Mouse (Mus musculus) urinary bladder, postnatal 36 days (tissue): ENCODE measurements at regions not wholly inside any gene's neighbourhood (a gene's known extent, or its start where the extent isn't known, plus 50 kb on each side); places are given as distances from the start of the nearest gene placed in this dataset.

ENCODE experiments used
- DNase-seq, 2 experiments: peaks; one replicate each; pipeline ENCODE4 v3.0.0; 2022; ENCODE audit warnings: low spot score in 2 of 2, mixed read lengths in 1 of 2

GRCm38 (mm10) chr7:83077035-83077918 is 210.1 kb downstream of the Mex3b start:
- DNase-seq, result no peak

DNA sequence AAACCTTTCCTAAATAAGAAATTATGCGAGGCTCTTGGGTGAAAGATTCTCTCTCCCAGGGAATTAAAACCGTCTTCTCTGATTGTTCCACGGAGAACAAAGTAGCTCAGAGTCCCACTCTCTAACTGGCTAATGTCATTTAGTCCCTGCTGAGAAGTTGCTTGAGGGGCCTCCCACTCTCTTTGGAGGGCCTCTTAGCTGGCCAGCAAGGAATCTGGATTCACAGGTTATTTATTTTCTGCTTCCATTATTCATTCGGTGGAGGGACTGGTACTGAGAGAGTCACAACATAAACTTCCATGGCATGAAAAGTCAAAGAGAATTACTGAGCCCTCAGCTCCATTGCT is 210.8 kb downstream of the Mex3b start:
- DNase-seq, result no peak

DNA sequence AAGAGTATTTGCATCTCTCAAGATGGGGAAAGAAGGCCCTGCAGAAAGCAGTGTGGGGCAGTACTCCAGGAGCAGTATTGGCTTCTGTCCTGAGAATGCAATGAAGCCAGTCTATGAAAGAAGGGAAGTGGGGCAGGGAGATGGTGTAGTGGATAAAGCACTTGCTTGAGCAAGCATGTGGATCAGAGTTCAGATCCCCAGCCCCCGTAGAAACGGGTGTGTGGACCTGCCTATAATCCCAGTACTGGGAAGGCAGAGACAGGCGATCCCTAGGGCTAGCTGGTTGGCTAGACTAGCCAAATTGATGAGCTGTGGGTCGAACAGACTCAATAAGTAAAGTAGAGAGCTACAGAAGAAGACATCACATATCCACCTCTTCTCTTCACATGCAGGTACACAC is 211.6 kb downstream of the Mex3b start:
- no peak for DNase-seq

GRCm38 (mm10) chr7:83079842-83080241 is 212.7 kb downstream of the Mex3b start:
- no peak for DNase-seq

DNA sequence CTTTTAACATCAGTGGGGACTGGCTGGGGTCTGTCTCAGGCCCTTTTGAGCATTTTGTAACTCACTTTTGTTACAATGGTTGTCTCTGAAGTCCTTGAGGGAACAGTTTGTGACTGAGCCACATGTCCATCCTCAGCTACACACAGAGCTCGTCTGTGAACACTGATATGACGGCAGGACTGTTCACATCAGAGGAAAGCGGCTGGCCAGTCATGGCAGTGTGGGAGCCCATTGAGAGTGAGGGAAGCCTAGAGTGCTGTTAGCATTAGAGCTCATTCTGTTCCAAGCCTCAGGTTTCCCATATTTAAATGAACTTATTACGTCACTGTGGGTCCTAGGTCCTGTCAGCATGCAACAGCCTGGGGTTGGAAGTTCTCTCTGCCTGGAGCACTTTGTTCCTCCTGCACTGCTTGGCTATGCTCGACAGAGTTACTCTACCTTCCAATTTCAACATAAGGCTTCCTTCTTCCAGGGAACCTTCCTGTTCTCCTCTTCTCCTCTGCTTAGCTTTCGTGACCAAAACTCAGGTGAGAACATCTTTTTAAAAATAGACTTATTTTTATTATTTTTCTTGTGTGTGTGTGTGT is 217.5 kb downstream of the Mex3b start:
- no peak for DNase-seq

DNA sequence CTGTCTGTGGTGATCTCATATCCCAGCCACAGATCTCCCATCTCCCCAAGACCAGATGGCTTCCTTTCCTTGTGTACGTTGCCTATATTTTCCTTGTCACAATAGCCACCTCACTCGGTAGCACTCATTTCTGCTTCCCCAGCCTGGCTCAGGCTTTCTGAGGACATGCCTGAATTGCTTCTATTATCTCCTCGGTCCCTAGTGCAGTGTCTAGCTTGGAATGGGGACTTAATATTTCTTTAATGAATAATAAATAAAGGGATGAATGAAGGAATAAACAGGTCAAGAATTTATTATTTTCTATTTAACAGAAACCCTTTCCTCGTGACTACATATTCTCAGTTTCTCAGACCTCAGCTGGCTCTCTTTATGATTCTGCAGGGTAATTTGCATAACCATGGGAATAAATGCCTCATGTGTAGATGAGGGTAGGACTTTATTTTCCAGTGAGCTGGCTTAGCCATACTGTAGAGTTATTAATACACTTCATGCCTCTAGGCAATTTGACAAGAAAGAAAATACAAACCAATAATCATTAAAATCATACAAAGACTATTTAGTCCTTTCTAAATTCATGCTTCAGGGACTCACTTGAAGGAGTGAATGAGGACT is 218.5 kb downstream of the Mex3b start:
- DNase-seq, result no peak

DNA sequence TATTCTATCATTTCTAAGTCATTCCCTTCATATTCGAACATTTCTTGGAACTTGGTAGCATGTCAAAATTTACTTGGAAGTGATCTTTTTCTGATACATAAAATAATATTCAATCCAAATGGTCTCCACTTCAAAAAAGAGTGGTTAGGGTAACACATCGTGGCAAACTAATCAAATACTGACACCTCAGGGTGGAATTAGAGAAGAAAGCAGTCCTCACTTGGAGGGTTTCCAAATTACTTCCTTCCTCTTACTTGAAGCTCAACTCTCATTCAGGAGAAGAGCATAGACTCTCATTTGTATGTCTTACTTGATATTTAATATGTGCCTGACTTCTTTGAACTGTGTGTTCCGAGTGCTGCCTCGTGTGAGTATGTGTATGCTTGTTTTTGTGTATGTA is 220.3 kb downstream of the Mex3b start:
- no peak for DNase-seq

GRCm38 (mm10) chr7:83088125-83088524 is 221.0 kb downstream of the Mex3b start:
- DNase-seq, result no peak

DNA sequence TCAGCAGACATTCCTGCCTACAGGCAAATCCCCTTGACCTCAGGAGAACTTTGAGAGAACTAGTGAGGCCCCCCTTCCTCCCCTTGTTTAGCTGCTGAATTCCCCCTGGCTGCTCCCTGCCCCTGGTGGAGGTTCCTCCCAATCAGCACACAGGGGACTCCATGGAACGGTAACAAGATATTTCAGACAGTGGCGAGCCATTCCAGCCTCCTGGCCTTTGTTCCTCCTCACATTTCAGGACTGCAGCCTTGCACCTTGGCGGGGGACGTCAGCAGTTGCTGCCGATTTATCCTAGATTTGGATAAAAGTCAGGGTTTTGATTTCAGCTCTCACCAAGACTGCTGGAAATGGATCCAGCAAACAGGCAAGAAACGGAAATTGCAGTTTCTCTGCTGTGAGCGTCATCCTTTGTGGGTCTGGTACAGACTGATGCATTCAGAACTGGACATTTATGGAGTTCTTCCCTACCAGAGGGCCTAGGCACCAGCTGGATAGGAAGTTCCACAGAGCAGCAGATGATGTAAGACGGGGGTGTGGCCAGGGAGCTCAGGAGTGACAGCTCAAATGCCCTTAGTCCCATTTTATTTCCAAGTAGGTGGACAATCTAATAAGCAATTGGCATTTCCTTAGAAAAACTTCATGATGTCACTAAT is 222.3 kb downstream of the Mex3b start:
- no peak for DNase-seq

DNA sequence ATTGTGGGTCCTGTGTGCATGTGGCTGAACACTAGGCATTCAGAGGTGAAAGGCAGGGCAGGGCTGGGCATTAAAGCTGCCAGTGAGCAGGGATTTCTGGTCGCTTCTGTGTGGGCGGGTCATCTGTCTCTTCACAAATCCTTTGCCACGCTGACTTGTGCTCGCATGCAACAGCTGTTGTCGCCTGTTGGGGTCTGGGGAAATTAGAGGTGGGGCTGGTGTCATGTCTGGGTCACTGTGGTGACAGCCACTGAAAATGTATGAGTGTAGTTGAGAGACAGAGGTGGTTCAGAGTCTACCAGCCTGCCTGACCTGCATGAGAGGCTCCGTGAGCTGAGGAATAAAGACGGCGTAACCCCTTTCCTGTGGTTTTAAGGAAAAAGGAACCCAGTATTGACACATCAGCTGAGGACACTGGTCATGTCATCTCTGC is 226.8 kb downstream of the Mex3b start:
- no peak for DNase-seq

GRCm38 (mm10) chr7:83094899-83095298 is 227.8 kb downstream of the Mex3b start:
- no peak for DNase-seq

GRCm38 (mm10) chr7:83095593-83095992 is 228.5 kb downstream of the Mex3b start:
- DNase-seq, result no peak

DNA sequence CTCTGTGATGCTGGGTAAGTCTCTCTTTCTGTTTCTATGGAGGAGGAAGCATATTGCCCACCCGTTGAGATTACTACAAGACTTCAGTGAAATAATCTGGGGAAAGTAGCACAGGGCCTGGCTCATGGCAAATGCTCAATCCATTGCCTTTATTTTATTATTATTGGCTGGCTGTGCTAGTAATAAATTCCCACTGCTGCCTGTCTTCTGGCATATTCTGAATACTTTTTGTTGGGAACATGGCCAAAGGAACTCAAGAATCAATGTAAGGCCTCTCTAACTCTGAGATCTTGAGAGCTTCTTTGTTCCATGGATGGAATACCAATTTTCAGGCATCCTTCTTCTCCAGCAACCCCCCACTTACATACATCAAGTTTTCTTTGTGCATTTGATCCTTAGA is 237.3 kb downstream of the Mex3b start:
- DNase-seq, result no peak

DNA sequence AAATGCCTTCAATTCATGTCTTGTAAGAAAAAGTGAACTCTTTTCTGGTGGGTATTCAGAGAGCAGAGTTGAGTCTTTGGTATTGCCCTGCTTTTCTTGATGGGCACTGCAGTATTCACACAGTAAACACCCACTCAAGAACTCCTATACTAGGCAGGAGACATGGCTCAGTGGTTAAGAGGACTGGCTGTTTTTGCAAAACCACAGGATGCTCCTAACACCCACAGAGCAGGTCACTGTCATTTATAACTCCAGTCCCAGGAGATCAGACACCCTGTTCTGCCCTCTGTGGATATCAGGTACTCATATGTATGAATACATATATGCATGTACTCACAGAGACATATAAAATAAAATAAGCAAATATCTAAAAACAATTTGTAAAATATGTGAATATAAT is 238.5 kb downstream of the Mex3b start:
- no peak for DNase-seq

- DNase-seq, result no peak
These were observed 244.2 kb downstream of the Mex3b start for GRCm38 (mm10) chr7:83111217-83111823.

DNA sequence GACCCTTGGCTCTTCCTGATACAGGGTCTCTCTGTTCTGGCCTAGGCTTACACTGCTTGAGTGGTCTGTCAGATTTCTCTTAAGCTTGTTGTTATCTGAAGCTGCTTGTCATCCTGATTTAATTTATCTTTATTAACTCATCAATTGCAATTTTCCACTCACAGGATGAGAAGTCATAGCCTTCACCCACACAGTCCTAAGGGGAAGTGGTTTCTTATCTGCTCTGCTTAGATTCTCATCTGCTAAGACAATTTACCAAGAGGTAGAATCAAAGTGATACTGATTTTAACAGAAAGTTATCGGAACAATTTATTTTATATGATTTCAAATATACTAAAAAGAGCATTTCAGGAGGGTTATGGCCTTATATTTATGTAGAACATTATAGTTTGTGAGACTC is 249.4 kb downstream of the Mex3b start:
- DNase-seq, result no peak

DNA sequence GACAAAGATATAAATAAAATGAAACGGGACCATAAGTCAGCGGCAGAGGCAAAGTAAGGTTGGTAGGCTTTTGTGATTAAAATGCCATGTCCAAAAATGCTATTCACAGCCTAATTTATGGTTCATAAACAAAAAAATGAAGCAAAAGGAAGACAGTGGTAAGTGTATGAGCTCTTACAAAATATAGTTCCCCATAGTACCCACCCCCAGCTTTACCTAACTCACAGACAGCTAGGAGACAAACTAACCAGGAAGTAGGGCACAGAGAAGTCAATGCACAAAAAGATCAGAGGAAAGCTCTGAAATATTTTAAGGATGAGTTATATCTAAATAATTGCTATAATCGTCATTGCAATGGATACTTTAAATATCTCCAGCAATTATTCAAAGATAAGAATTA is 249.9 kb downstream of the Mex3b start:
- no peak for DNase-seq

DNA sequence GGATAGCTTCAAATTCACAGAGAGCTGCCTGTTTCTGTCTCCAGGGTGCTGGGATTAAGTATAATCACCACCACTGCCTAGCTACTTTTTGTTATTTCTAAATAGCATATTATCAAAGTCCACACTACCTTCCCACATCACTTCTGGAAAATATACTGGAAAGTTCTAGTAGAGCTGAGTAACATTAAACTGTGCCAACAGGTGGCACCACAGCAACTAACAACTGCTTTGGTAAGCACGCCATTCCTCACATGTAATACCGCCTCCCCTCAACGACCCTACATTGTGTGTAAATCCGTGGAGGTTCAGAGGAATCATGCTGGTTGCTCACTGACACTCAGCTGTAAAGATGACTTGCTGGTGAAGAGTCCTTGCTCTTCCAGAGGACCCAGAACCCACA is 259.1 kb downstream of the Mex3b start:
- no peak for DNase-seq

DNA sequence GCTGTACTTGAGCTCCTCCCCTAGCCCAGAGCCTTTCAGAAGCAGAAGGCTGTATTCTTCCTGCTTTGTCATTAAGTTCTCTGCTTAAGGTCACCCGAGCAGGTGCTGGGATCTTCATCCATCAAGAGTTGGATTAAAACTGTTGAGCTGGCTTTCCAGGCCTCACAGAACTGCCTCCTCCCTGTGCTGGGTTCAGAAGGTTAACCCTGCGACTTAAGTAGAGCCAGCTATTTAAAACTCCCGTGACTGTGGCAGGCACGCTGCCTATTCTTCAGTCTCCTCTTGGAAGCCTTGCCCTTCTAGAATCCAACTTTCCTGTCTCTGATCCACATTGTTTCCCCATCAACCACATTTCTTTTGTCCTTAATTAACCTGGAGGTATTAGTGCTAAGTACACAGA is 273.1 kb downstream of the Mex3b start:
- no peak for DNase-seq

GRCm38 (mm10) chr7:83140658-83141057 is 273.5 kb downstream of the Mex3b start:
- DNase-seq, result no peak

DNA sequence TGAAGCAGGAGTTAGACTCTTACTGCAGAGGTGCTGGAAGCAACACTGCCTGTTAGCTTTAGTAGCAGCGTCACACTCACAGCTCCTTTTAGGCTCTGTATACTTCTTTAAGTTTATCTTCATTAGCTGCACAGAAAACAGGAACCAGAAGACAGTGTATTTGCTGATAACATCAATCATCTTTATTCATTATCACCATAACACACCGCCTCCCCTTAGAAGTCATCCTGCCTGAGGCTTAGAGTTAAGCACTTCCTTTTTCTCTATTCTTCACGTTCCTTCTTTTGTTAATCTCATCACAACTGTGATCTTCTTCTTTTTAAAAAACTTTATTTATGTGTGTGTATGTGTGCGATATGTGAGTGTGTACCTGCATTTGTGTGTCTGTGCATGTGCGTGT is 276.9 kb downstream of the Mex3b start:
- DNase-seq, result no peak

DNA sequence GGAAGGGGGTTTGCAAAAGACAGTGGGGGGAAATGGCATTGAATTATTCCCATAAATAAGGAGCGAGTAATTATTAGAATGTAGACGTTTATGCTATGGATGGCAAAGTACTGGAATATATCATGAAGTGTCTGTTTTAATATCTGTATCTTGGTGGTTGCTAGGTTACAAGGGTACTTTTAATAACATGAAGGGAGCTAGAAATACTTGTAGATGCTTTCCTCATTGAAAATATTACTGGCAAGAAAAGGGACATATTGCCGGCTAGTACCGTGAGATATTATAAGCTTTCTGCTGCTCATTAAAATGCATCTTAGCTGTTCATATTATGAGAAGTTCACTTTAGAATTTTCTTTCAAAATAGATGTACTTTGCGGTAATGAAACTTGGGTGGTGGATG is 278.4 kb downstream of the Mex3b start:
- DNase-seq, result no peak
